Mouse (Mus musculus): ENCODE data around the gene Apold1. TPM values are rescaled to one million over a fixed set of nuclear protein-coding genes. Genes with fewer than 3 reads are reported as not detected.

Gene Apold1
- polyA plus RNA-seq, 1 experiment from 2014 or later, result 3.1 TPM

GRCm38 (mm10) chr6:135019564-135019963 lies 38.0 kb downstream of the Apold1 start:
- H3K9me3 ChIP-seq (replicated peaks), result no peaks in the 10 kb centered on the region
- H3K4me3 ChIP-seq, result no peak overlapping the region
- 93% methylated on average over 10 of the region's 10 CpGs for WGBS
- H3K27me3 ChIP-seq (ENCODE audit: low read depth, poor library complexity, severe bottlenecking), result no peaks in the 10 kb centered on the region
- peaks cover 100% of the 10 kb centered on the region for H3K36me3 ChIP-seq
- no peak overlapping the region for H3K27ac ChIP-seq
- no peak for DNase-seq (ENCODE audit: low spot score)
- H3K4me1 ChIP-seq, result no peaks in the 10 kb centered on the region

GRCm38 (mm10) chr6:135021633-135022032 lies 40.1 kb downstream of the Apold1 start:
- no peak for DNase-seq (ENCODE audit: low spot score)
- WGBS, result 88% methylated on average over 3 of the region's 3 CpGs

GRCm38 (mm10) chr6:135023379-135023778 lies 41.9 kb downstream of the Apold1 start:
- H3K4me3 ChIP-seq, result no peak overlapping the region
- no peak for DNase-seq (ENCODE audit: low spot score)
- no peaks in the 10 kb centered on the region for H3K27me3 ChIP-seq (ENCODE audit: low read depth, poor library complexity, severe bottlenecking)
- no peaks in the 10 kb centered on the region for H3K9me3 ChIP-seq (replicated peaks)
- H3K27ac ChIP-seq, result no peak overlapping the region
- H3K36me3 ChIP-seq, result peaks cover 72% of the 10 kb centered on the region
- 93% methylated on average over 14 of the region's 14 CpGs for WGBS
- no peaks in the 10 kb centered on the region for H3K4me1 ChIP-seq

More at GRCm38 (mm10) chr6:135021633-135022032, 40.1 kb downstream of the Apold1 start:
- Histone ChIP-seq H3K27ac (no peak overlapping the region), H3K36me3 (peaks cover 90% of the 10 kb centered on the region), H3K4me3 (no peak overlapping the region), H3K4me1 (no peaks in the 10 kb centered on the region), H3K9me3 (replicated peaks) (no peaks in the 10 kb centered on the region), H3K27me3 (ENCODE audit: low read depth, poor library complexity, severe bottlenecking) (no peaks in the 10 kb centered on the region)

GRCm38 (mm10) chr6:135024781-135025420 lies 43.4 kb downstream of the Apold1 start:
- Histone ChIP-seq H3K4me3 (no peak overlapping the region), H3K27me3 (ENCODE audit: low read depth, poor library complexity, severe bottlenecking) (no peaks in the 10 kb centered on the region), H3K9me3 (replicated peaks) (no peaks in the 10 kb centered on the region), H3K27ac (no peak overlapping the region), H3K4me1 (peaks cover 4% of the 10 kb centered on the region; the same call in 1 of the 2 replicates), H3K36me3 (peaks cover 57% of the 10 kb centered on the region)
- DNase-seq (ENCODE audit: low spot score), result no peak
- WGBS, result 94% methylated on average over 1 of the region's 1 CpGs

- no peaks in the 10 kb centered on the region for H3K9me3 ChIP-seq (replicated peaks)
- peaks cover 4% of the 10 kb centered on the region; the same call in 1 of the 2 replicates for H3K4me1 ChIP-seq
- no peak for DNase-seq (ENCODE audit: low spot score)
- no peaks in the 10 kb centered on the region for H3K27me3 ChIP-seq (ENCODE audit: low read depth, poor library complexity, severe bottlenecking)
- H3K4me3 ChIP-seq, result no peak overlapping the region
- no peak overlapping the region for H3K27ac ChIP-seq
- 8% methylated on average over 3 of the region's 3 CpGs for WGBS
- peaks cover 44% of the 10 kb centered on the region for H3K36me3 ChIP-seq
Measured at GRCm38 (mm10) chr6:135026232-135026631, 44.7 kb downstream of the Apold1 start.

GRCm38 (mm10) chr6:135026755-135027154 lies 45.2 kb downstream of the Apold1 start:
- Histone ChIP-seq H3K4me1 (peaks cover 4% of the 10 kb centered on the region; the same call in 1 of the 2 replicates), H3K4me3 (no peak overlapping the region), H3K27me3 (ENCODE audit: low read depth, poor library complexity, severe bottlenecking) (no peaks in the 10 kb centered on the region), H3K9me3 (replicated peaks) (no peaks in the 10 kb centered on the region), H3K27ac (no peak overlapping the region), H3K36me3 (peaks cover 38% of the 10 kb centered on the region)
- DNase-seq (ENCODE audit: low spot score), result no peak
- 91% methylated on average over 2 of the region's 2 CpGs for WGBS

- H3K36me3 ChIP-seq, result peaks cover 14% of the 10 kb centered on the region
- no peak overlapping the region for H3K27ac ChIP-seq
- peaks cover 4% of the 10 kb centered on the region; the same call in 1 of the 2 replicates for H3K4me1 ChIP-seq
- H3K27me3 ChIP-seq (ENCODE audit: low read depth, poor library complexity, severe bottlenecking), result no peaks in the 10 kb centered on the region
- H3K4me3 ChIP-seq, result no peak overlapping the region
- DNase-seq (ENCODE audit: low spot score), result no peak
- H3K9me3 ChIP-seq (replicated peaks), result no peaks in the 10 kb centered on the region
- 66% methylated on average over 4 of the region's 4 CpGs for WGBS
Measured at GRCm38 (mm10) chr6:135029246-135029645, 47.7 kb downstream of the Apold1 start.

Other genes with a start within 250 kb of the Apold1 start
- gene Dusp16, start 189.1 kb upstream of the Apold1 start, polyA plus RNA-seq (2016; fragmentation: Nextera tagmentation; extraction: Ambion mirVana), result 8.7 and 10.0 TPM in 2 replicates
- gene Crebl2, start 151.6 kb upstream of the Apold1 start, polyA plus RNA-seq (2016; fragmentation: Nextera tagmentation; extraction: Ambion mirVana), result 0.79 and 0.99 TPM in 2 replicates
- 7.8 and 9.7 TPM in 2 replicates for gene Gpr19, start 83.1 kb upstream of the Apold1 start, polyA plus RNA-seq (2016; fragmentation: Nextera tagmentation; extraction: Ambion mirVana)
- 8.4 and 10.3 TPM in 2 replicates for gene Cdkn1b, start 61.3 kb upstream of the Apold1 start, polyA plus RNA-seq (2016; fragmentation: Nextera tagmentation; extraction: Ambion mirVana)
- 129 and 134 TPM in 2 replicates for gene Ddx47, start 29.9 kb downstream of the Apold1 start, polyA plus RNA-seq (2016; fragmentation: Nextera tagmentation; extraction: Ambion mirVana)
- 1.4 and 1.9 TPM in 2 replicates for gene Gprc5a, start 83.9 kb downstream of the Apold1 start, polyA plus RNA-seq (2016; fragmentation: Nextera tagmentation; extraction: Ambion mirVana)
- not detected in 2 replicates for gene Gprc5d, start 136.6 kb downstream of the Apold1 start, polyA plus RNA-seq (2016; fragmentation: Nextera tagmentation; extraction: Ambion mirVana)
- gene Fam234b, start 216.3 kb downstream of the Apold1 start, polyA plus RNA-seq (2016; fragmentation: Nextera tagmentation; extraction: Ambion mirVana), result 14.0 and 18.7 TPM in 2 replicates
- 3.8 and 4.3 TPM in 2 replicates for gene Hebp1, start 216.3 kb downstream of the Apold1 start, polyA plus RNA-seq (2016; fragmentation: Nextera tagmentation; extraction: Ambion mirVana)

Data from limb, embryonic 10.5 days (tissue).